Mouse (Mus musculus) c-Kit-positive CD71-positive TER-119-positive erythroid progenitor cells, embryonic 14.5 days (primary cell): ENCODE measurements around the gene Tnfrsf9.
A peak's percentile ranks its signal among the peaks of the same experiment; 100 is the strongest.
"Not testable (repeated sequence)": the region's sequence is repeated elsewhere in the genome, so short reads cannot be mapped to it uniquely, and the experiment has no call there.

ENCODE experiments used
- DNase-seq: peaks from one replicate; pipeline ENCODE4 v3.0.0-alpha.2; 2013; ENCODE audit warnings: low spot score

Tnfrsf9 gene

DNA sequence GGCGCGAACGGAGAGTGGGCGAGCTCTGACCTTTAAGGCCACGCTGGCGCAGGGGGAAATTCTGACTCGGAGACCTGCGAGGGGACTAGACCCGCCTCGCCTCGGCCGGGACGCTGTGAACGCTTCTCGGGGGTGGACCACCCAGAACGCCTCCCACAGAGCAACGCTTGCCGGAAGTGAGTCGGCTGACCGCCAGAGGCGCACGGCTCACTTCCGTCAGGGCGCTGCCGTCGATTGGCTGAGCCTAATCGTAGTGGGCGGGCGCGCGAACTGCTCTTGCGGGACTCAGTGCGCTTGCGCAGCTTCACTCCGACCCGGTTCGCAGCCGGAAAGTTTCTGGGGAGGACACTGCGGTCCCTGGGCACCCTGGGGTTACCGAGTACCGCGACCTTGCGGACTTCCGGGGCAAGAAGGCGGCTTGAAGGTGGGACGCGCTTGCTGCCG, at the start of gene Tnfrsf9, which contains the start of gene Park7:
TSS of gene Tnfrsf9 (plus strand) at position 273 of the 444 bp plus-strand sequence.
TSS of gene Park7 (minus strand) at position 148 of the 444 bp plus-strand sequence.
- DNase-seq: peak; percentile 93

DNA sequence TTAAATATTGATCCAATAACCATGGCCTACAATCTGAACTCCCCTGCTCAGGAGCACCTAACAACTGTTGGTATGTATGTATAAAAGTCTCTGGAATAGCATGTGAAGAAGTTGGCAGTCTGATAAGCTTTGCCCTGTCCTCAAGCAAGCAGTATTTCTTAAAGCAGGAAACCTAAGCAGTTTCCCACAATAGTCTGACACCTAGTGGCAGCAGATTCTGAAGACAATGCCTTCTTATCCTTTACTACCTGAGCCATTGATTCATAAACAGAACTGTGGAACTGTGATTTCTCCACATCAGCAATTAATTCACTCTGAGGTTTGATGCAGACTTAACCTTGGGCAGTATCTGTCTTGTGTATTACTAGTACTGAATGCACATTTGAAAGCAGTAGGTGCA, 49.0 kb upstream of the Tnfrsf9 start:
- DNase-seq: no peak

DNA sequence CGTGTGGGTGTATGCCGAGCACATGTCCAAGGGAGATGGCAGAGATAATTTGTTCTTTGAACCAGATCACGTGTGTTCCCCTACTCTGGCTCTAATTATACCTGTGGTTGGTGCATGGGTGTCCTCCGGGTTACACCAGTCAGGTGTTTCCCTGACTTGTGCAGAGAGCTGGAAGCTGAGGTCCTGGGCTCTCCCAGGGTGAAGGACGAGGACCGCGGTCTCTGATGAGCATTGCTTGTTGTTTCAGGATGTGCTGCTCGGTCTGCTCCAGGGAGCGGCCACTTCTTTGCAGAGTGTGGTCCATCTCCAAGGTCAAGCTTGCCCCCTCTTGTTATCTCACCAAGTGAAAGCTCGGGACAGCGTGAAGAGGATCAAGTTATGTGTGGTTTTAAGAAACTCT, 48.3 kb upstream of the Tnfrsf9 start:
- DNase-seq: no peak

DNA sequence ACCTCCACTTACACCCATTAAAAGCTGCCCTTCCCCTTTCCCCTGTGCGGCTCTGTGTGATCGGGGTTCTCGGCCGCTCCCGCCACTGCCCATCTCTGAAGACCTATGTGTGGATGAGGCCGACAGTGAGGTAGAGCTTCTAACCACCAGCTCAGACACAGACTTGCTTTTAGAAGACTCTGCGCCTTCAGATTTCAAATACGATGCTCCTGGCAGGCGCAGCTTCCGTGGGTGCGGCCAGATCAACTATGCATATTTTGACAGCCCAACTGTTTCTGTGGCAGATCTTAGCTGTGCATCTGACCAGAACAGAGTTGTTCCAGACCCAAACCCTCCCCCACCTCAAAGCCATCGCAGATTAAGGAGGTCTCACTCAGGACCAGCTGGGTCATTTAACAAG, 47.9 kb upstream of the Tnfrsf9 start:
- DNase-seq: no peak

DNA sequence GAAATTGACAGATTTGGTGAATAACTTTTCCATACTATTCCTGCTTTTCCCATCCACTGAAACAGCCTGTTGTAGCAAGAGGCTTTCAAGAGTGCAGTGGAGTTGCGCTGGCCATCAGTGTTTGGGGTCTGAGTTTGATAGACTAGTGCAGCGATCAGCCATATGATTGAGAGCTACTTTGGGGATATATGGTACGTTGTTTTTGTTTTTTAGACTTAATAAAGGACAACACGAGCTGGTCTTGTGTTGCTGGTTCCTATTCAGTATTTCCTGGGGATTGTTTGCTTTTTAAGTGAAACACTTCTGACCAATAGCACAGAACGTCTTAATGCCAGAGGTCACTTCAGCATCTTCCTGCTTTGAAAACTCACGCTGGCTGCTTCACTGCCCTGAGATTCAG, 46.2 kb upstream of the Tnfrsf9 start:
- DNase-seq: no peak

DNA sequence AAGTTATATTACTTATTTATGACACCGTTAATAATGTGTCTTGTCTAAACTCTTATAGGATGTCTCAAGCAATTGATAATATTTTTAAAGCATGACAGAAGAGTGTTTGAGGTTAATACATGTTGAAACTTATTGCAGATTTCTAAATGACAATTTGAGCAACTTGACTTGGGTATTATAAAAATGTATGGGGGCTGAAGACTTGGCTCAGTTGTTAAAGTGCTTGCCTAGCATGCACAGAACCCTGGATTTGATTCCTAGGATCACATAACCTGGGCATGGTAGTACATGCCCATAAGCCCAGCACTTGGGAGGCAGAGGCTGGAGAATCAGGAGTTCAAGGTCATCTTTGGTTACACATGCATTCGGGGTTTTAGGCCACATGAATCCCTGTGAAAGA, 45.5 kb upstream of the Tnfrsf9 start:
- DNase-seq: no peak

DNA sequence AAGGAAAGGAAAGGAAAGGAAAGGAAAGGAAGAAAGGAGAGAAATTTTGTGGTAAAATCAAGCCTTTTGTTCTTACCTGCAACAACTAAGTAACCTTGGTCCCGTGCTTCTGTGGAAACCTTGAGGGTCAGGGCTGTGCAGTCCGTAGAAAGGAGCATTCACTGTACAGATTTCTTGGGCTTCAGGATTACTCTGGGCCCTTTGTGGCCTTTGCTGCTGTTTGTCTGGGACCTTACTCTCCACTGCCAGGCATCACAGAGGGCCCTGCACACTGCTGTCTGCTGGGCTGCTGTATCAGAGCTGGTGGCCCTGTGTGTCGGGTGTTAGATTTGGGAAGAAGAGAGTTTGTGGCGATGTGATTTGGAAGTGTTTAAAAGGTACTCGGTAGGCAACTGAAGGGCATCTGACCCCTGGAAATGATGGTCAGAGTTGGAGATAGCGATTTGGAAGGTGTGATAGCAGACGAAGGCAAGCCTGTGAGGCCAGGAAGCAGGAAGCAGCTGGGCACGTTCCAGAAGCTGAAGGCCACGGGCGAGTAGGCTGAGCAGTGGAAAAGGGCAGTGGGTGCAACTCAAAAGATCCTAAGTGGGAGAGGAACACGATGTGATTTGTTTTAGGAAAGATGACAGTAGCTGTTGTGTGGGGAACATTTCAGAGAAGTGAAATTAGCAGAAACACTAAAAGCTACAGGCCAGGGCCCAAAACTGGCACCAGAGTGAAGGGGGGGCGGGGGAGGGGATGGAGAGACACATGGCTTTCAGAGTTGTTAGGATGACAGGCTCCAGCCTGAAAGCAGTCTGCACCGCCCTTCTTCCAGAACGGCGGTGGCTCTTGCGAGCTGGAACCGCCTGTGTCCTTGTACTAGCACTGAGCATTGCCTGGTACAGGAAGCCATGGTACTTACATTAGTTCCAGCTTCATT, 44.8 kb upstream of the Tnfrsf9 start:
- DNase-seq: no peak

DNA sequence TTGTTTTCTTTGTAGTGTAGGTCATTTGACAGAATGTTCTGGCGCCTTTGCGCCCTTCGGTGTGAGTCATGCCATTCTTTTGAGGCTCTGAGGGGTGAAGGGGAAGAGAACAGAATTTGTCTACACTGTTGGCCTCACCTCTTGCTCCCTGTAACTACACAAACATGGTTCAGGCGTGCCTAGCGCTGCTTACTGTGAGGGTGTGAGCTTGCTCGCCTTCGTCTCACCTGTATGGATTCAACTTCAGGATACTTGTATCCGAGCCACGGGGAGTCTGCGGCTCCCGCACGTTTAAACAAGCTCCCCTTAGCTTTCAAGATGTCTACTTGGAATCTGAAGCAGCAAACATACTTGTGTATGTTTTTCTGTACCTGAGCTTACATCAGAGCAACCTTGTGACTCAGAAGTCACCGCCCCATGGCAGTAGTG, 43.4 kb upstream of the Tnfrsf9 start:
- no peak for DNase-seq

DNA sequence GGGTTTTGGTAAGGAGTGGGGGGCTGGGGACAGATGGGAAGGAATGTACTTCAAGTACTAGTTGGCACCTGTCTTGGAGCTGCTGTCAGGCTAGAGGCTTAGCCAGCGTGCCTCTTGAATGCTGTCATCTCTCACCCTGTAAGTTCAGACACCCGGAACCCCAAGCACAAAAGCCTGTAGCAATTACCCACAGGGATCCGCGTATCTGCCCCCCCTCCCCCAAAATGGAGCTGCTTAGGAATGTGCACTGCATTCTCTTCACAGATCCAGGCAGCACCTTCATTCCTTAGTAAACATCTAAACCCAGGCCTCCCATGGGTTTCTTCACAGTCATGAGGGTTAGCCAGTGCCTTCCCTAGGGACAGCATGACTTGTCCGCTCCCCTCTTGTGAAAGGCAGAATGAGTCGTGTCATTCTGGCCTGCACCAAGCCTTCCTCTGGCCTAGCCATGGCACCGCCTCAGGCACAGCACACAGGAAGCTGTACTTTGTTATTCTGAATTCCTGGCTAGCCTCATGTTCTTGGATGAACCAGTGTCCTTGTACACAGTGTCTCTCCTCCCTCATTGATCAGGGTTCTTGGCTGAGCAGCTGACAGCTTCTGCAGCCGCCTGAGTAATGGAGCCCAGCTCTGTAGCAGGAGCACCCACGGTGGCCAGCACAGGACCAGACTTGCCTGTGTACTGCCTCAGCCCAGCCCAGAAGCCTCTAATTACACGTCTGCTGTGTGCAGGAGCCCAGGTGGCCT, 42.8 kb upstream of the Tnfrsf9 start:
- no peak for DNase-seq

DNA sequence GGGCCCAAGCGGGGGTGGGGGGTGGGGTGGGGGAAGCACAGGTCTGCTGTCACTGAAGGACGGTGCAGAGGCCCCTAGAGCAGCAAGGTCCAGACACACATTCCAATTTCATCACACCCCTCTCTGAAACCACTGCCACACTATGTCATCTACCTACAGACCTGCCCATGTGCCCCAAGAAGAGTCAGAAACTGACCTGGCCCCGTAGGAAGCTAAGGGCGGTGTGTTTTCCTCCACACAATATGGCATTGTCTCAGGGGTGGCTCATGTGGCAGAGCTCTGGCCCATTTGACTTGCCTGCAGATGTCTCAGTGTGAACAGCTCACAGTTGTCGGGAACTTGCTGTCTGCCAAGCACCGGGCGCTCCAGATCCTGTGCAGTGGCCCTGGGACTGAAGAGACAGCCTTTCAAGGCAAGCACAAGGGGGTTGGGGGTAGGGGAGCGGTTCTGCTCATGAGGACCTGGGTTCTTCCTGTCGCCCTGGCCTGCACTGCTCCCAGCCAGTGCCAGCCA, 42.2 kb upstream of the Tnfrsf9 start:
- no peak for DNase-seq

DNA sequence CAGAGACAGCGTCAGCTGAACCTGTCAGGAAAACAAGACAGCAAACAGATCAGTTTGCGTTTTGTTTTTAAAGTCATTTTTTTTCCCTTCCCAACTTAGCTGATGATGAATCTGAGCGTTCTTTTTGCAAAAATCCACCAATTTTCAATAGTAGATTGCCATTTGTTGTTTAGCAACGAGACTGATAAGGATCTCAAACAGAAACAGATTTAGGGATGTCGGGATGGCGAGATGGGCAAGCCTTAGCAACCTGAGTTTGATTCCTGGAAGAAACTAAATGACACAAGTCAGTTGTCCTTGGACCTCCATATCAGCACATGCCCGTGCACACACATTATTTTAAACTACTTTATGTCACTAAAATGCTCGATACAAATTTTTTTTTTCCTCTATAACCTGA, 41.7 kb upstream of the Tnfrsf9 start:
- no peak for DNase-seq

DNA sequence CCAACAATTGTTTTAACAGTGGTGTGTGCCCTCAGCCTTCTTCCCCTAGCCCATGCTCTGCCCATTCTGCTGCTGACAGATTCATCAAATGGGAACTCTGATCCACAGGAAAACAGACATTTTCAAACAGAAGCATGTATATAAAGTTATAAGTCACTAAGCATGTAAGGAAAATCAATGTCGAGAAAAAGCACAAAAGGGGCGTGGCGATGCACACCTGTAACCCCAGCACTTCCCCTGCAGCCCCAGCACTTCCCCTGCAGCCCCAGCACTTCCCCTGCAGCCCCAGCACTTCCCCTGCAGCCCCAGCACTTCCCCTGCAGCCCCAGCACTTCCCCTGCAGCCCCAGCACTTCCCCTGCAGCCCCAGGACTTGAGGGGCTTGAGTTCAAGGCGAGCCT, 39.9 kb upstream of the Tnfrsf9 start:
- DNase-seq: not testable (repeated sequence)

DNA sequence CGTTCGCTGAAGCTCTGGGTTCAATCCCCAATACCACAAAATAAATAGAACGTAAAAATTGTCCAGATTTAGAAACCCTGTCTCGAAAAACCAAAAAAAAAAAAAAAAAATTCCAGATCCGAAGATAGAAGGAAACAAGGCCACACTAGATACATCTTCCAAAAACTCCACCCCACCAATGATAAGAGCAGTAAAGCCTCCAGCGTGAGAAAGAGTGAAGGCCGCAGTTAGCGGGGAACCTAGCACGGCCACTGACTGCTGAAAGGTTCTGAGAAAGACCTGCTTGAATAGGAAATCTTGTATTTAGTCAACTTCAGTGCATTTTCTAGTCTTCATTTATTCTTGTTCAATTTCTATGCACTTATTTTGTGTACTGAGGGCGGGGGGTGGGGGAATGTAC, 39.0 kb upstream of the Tnfrsf9 start:
- DNase-seq: no peak

DNA sequence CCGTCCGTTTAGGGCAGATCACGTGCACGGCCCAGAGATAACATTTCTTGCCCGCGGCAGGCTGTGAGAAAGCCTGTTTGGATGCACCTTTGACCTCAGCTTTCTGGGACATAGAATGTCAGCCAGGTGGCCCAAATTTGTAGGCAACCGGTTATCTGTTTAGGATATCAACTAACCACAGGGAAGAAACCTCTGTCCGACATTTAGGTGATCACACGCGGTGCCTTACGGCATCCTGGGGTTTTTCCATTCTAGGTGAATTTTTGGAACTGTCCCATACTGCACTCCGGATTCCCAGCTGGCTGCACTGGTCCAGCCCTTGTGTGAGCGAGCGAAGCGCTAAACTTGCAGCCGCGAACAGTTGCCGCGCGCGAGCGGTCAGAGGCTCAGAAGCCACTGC, 34.7 kb upstream of the Tnfrsf9 start:
- no peak for DNase-seq

DNA sequence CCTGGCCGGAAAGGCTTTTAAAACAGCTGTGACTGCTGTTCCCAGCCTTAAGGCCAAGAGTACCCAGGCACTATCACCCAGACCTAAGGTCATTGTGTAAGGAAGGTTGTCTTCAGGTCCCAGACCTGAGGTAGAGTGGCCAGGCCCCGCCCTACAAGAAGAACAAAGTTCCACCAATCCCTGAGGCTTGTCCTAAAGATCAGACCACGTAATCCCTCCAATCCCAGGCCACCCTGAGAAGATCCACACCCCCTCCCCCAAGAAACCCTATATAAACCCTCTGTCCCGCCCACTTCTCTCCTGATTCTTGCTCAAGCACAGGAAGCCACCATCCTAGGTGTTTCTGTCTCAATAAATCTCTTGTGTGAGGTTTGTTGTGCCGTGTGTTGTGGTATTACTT, 34.0 kb upstream of the Tnfrsf9 start:
- DNase-seq: no peak

DNA sequence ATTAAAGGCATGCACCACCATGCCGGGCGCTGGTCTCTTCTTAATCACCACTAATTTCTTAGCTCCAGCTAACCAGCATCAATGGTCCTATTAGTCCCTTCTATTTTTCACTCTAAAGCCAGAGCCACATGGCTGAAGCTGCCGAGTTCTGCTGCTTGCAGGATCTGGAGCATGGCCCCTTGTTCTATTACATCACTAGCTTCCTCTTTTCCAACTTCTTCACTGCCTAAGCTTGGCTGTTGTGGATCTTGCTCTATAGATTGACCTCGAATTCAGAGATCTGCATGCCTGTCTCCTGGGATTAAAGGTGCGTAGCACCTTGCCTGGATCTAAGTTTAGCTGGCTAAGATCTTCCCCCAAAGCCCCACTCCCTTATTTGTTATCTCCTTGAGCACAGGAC, 31.7 kb upstream of the Tnfrsf9 start:
- DNase-seq: no peak

DNA sequence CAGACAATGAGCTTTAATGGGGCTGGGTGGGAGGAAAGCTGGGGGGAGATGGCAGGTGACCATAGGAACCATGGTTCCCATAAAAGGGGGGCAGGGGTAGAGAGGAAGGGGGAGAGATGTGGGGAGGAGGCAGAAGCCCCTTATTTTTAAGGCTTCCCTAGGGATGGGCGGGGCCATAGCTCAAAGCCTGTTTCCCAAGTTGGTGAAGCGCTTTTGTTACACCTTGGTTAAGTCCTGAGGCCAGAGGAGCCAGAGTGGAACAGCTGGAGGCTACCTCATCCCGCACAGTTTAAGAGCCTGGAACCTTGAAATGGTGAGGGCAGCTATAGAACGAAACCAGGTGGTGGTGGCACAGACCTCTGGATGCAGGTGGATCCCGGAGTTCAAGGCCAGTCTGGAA, 26.5 kb upstream of the Tnfrsf9 start:
- DNase-seq: no peak

DNA sequence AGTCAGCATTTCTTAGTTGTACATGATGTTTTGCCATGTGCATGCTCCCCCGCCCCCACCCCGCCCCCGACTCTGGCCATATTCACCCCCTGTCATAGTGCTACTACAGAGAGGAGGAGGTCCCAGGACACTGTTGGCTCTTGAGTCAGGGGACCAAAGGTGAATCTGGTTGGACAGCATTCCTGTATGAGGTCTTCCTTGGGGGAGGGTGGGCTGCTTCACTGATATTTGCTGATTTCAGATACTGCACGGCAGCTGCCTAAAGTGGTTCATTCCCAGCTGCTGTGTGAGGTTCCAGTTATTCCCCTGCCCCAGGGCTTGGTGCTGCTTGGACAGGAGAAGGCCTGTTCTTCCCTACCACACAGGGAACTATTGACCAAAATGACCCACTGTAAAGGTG, 25.9 kb upstream of the Tnfrsf9 start:
- DNase-seq: no peak

DNA sequence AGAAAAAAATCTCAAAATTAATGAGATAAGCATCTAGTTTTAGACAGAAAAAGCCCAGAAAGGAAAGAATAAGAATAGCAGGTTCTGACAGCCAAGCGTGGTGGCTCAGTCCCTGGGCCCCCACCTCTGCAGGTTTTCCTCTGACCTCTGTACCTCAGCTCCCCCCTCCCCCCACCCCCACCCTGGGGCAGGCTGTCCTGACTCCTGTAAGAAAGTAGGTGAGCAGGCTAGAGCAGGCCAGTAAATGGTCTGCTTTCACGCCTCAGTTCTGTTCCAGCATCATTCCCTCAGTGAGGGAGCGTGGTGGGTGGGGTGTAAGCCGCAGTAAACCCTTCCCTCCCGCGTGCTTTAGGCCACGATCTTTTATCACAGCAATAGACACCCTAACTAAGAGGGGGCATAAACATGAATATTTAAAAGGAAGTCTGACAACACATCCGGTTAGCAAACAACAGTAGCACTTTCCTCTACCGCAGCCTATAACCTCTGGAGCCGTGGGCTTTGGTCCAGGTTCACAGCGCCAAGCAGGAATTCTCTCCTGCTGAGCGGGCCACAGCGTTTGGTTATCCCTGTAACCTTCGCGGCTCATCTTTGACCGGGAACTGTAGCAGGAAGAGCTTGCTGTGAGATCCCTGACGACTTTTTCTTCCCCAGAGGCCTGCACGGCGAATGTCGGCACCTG, 24.9 kb upstream of the Tnfrsf9 start:
- no peak for DNase-seq

DNA sequence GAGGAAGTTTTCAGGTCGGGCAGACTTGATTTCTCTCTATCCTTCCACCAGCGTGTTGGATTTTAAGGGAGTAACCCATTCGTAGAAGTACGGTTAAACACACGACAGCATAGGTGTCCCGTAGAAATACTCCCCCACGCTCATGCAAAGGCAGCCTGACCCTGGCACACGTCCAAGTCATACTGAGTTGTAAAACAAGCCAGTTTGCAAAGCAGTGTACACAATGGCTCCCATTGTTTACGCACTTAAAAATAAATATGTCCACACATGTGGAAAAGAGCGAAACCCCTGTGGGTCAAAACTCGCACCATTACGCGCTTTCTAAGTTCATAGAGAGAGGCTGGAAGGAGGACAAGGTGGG, 24.4 kb upstream of the Tnfrsf9 start:
- DNase-seq: no peak

DNA sequence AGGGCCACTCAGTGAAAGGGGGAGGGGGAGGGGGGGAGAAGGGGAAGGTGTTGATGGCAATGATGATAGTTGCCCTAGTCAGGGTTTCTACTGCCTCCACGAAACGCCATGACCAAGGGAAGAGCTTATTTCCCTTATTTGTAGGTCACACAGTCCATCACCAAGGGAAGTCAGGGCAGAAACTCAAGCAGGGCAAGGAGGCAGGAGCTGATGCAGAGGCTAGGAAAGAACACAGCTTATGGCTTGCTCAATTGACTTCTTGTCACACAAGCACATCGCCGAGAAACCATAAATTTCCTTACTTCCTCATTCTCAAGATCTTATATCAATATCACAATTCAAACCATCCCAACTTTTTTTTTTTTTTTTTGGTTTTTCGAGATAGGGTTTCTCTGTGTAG, 23.1 kb upstream of the Tnfrsf9 start:
- DNase-seq: no peak

DNA sequence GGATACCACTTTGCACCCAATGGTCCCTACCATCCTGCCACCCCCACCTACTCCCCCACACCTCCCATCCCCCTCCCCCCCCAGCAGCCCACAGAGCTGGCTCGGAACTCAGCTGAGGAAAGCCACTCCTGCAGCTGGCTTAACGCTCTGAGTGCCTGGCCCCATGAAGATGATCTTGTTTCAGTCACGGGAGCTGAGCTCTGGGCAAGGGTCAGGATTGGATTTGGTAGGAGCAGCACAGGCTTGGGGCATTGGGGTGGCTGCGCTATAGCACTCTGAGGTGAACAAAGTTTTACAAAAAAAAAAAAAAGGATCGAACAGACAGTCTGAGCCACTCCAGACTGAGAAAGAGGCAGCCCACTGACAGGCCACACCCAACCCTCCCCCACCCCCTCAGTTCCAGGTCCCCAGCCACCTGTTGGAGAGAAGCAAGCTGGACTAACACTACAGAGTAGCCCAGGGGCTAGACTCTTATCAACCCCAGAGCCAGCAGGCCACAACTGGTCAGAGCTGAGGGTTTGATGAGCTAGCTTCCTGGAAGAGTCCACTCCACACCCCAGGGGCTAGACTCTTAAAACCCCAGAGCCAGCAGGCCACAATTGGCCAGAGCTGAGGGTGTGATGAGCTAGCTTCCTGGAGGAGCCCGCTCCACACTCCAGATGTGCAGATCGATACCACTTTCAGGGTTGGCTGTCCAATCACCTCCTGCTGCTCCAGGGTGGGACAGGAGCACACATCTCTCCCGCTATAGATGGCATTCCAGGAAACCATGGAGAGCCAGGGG, 19.5 kb upstream of the Tnfrsf9 start:
- DNase-seq: no peak
